Mouse (Mus musculus): ENCODE data around the gene Foxa2.

The Foxa2 gene

DNA sequence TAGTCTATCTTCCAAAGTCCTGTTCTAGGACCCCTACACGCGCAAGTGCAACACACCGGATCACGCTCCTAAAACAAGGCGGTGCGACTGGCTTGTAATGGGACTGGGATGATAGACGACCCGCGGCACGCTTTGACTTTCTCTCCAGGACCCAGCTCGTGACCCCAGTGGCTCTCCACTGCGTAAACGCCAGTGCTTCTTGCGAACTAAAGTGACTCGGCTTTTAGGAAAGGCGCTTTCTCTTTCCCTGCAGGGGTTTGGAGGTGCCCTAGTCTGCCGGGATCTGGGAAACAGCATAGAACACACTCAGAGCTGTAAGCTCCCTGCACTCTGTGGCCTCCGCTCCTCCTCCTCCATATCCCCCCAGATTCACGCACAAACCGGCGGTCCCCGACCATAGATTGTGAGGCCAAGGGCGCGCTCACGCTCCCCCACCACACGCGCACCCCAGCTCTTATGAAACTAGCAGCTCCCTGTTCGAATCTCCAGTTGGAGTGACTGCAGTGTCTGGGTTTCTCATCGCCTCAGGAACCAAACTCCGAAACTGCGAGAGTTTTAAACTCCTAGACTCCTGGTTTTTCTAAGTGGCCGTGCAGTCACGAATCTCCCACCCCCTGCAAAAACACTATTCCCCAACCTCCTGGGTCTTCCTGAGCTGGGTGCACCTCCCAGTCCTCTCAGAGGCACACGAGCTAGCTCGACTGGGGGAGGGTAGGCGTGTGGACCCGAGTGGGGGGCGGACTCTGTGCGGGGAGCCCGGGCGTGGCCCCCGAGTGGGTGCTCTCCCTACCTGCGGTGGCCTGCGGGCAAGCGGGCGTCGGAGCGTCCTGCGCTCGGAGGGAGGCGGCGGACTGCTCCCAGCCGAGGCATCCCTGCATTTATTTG, 7.2 kb downstream of the Foxa2 start:
- no peak for DNase-seq (ENCODE audit: extremely low spot score, low spot score)

DNA sequence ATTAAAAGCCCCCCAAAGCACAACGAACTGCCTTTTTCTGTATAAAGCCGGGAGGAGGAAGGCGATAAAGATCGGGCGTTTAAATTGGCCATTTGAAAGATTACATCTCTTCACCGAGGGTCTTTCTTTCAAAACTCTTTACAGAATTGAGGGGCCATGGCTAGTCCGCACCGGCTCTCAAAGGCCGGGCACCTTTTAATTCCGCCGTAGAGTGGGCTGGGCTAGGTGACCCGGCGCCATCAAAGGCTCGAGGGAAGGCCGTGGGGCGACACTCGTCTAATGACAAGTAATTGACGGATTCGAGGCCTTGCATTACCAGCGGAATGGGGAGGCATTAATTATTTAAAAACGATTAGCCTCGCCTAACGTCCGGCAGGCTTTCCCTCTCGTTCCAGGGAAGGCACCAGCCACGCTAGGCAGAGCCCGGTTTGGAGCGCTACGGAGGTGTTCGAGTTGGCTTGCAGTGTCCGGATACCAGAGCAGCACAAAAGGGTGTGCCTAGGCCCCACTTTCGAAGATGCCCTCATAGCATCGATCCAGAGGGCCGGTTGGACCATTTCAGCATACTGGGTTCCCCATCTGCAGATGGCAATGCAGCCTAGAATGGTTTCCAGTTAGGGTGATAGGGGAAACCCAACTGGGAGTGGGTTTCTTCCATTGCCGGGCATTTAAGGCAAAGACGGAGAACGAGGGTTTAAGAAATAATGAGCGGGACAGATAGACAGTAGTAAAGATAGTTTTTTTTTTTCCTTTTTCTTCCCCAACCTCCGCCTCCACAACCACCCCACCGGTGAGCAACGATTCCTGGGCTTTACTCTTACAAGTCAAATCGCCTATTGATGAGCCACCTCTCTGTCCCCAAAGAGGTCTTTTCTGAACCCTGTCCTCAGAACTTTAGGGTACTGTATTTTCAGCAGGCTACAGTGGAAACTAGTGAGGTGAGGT, 8.1 kb downstream of the Foxa2 start:
- DNase-seq (ENCODE audit: extremely low spot score, low spot score): peak; percentile 77

DNA sequence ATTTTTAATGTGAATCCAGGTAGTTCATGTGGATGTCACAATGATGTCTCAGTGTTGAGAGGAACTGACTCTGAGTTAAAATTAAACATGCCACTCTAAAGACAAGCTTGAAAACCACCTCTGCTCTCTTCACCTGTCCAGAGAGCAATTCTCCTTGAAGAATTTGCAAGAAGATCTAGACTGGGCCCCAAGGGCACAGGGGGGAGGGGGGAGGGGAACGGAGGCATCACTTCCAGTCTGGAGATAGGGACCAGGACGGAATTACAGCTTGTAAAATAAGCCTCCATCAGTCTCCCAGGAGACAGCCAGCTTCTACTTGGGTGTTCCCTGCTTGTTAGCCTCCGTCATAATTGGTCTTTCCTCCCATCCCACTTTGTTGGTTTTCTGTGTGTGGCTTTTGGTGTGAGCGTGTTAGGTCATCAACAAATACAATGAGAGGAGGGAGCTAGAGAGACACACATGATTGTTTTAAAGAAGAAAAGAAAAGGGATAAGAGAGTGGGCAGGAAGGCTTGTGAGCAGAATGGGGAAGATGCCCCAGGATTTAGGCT, 10.1 kb downstream of the Foxa2 start:
- DNase-seq (ENCODE audit: extremely low spot score, low spot score): peak; percentile 30

DNA sequence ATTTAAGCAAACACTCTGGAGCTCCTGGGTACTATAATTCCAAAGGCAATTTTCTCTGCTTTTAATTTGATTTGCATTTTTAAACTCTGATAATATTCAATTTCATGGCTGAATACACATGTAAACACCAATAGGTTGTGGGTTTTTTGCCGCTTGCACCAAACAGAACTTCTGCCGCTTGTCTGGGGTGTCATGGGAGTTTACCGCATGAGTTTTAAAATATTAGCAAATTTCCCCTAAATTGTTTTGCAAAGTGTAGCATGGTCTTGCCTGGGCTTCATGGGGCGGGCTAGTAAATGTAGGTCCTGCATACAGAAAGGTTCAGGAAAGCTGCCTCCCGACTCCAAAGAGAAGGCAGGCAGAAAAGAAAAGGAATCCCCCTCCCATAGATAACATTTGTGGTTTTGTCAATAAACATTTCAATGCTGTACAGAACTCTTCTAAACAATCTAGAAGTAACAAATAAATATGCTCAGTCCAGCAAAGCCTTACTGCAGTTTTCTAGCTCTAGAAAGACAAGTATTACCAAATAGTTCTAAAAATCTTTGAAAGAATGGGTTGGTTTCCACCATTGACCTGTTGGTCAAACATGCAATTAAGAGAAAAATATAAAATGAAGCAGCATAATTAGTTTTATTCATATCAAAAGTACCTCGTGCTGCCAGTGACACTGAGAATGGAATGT, 15.6 kb downstream of the Foxa2 start:
- peak; percentile 17 for DNase-seq (ENCODE audit: extremely low spot score, low spot score)

DNA sequence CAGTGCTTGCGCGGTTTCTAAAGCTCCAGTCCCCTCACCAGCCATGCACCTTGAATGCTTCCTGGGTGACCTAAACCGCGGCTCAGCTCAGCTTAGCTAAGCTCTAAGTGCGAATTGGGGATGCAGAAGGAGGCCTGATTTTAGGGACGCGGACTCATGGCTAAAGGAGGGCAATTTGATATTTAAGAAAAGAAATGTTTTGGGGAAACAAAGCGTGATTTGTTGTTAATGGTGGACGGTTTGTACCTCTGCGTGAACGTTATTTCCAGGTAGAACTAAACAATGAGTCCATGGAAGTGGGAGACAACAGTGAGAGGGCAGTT, 16.2 kb downstream of the Foxa2 start:
- DNase-seq (ENCODE audit: extremely low spot score, low spot score): no peak

DNA sequence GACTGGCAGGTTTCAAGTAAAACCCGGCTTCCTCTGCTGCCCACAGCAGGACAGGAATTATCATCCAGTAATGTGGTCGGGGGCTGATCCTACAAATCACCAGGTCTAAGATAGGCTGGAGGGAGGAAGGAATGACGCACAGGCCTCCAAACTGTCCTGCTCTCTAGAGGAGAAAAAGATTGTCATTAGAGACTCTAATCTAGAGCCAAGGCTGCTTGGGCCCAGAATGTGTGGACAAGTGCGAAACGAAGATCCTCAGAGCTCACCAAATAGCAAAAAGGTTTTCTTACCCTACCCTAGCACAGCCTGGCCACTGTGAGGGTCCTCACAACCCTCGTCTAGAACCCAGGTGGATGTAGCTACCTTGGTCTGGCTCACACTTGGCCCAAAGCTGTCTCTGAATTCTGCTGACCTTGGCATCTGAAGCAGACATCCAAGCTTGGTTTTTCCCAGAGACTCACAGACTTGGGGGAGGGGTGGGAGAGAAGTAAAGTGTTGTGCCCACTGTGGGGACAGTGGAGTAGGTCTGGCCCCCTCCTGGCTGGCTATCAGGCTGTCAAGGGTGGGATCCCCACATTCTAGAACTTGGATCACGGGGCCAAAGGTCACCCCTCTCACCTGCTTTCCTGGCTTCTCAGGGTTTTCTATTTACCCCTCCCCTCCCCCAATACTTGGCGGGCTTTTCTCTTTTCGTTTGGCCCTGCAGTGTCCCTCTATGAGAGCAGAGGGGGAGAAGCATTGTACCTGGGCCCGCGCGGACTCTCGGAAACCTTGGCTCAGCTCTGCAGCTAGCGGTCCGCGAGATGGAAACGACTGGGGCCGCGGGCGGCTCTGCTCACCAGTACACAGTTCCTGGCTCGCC, 16.8 kb downstream of the Foxa2 start:
- DNase-seq (ENCODE audit: extremely low spot score, low spot score): peak; percentile 63

DNA sequence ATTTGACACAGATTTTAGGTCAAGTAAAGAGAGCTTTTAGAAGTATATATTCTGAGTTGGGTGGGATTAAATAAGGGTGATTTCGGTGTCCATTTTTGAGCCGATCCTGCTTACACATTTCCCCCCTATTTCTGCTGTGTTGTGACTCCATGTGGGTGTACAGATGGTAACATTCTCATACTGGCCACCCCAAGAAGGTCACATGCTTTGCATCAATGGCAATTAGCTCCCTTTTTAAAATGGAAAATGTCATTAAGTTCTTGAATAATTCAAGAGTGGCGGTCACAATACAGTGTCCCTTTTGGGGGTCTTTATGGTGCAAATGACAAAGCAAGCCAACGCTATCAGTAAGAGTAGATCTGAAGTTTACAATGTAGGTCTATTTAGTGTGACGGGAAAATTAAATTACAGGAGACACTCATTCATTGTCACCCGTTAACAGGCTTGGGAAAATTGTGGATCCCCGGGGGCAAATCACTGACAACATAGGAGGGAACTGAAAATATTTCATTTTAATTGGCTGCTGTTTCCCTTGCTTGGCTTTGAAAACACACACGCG, 17.6 kb downstream of the Foxa2 start:
- DNase-seq (ENCODE audit: extremely low spot score, low spot score): no peak

DNA sequence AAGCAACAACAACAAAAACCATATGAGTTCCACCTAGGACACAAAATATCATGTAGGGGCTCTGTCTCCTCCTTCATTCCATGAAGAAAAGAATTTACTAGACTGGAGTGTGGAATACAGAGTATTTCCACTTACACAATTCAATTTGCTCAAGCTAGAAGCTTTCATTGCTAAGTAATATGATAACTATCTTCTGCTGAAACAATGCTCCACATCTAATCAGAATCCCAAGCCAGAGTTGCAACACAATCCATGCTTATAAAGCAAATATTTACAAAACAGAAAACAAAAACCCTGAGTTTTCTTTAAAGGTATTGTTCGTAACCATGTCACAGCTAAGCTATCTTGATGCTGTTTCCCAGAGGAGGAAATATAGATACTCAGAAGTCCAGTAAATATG, 20.4 kb downstream of the Foxa2 start:
- DNase-seq (ENCODE audit: extremely low spot score, low spot score): no peak

DNA sequence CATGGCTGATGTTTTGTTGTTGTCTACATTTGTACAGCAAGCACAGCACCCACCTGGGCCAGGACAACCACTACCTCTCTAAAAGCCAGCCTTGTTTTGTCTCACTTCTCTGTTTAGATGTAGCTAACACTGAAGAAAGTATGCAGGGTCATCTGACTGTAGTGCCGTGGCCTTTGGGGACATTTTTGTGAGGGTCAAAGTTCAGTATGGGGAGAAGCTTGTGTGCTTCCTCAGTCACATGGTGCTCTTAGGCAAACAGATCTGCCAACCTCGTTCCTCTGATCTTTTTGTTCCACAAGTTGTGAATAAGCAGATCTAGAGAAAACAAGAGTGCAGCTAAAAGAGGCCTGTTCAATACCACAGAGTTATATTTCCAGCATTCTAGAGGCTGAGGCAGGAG, 21.3 kb downstream of the Foxa2 start:
- DNase-seq (ENCODE audit: extremely low spot score, low spot score): no peak

DNA sequence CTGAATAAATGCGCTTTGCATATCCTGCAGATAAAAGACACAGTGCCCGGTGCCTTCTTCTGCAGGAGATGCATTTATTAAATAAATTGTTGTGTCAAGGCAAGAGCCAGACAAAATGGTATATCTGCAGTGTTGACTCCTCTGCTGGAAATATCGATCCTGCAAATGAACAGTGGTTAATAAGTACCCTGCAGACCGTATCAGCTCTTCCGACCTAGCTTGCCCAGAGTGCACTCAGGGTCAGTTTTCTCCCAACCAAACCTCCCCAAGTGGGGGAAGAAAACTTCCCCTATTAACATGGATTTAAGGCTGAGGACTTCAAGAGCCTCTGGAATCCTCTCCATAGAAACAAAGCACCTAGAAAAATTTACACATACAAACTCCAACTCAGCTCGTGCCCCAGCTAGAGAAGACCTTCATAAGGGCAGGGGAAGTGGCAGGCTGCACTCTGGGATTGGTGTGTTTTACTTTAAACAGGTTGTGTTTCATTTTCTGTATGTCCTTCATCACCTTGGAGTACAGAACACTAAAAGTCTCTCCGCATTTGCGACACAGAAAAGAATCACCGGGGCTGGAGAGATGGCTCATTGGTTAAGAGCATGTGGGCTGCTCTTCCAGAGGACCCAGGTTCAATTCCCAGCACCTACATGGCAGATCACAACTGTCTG, 22.4 kb downstream of the Foxa2 start:
- DNase-seq (ENCODE audit: extremely low spot score, low spot score): no peak

DNA sequence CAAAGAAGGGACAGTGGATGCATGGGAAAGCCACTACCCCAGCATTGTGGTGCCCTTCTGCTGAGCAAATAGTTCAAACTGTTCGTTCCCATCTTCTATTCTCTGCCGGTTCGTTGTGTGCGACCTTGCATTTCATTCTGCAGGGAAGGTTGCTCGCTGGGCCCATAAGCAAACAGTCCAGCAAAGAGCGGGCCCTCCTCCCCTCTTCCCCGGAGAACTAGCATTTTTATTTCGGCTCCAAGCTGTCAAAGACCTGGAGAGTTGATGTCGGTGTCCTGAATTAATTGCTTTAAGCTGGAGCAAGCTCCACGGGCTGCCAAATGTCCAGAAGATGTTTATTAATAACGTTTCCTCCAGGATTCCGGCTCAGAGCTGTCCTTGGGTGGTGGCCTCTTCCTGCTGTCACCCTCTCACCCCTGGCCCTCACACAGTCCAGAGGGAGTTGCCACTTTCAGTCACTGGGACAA, 23.4 kb downstream of the Foxa2 start:
- peak; percentile 45 for DNase-seq (ENCODE audit: extremely low spot score, low spot score)

DNA sequence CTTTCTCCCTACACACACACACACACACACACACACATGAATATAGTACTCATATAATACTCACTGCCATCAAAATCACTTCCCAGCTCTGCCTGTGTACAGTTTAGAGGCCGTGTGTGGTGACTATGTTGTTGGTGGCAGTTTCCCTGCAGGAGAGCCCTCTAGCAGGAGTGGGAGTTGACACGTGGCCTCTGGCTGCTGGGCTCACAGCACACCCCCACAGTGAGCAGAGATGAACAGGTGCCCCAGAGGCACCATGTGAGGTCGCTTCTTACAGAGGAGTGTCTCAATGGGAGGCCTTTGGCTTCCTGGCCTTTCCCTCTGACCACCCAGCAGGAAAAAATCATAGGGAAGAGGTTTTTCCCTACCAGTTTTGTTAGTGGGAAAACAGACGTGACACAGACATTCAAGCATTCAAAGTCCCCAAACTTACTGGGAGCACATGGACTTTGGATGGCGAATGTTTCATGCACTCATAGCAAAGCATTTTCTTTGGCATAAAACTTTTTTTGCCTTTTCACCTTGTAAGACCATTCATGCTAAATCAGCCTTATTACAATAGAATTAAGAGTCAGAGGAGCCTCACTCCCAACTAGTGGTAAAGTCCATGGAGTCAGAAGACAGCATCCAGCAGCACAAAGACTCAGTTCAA, 24.7 kb downstream of the Foxa2 start:
- DNase-seq (ENCODE audit: extremely low spot score, low spot score): peak; percentile 23

DNA sequence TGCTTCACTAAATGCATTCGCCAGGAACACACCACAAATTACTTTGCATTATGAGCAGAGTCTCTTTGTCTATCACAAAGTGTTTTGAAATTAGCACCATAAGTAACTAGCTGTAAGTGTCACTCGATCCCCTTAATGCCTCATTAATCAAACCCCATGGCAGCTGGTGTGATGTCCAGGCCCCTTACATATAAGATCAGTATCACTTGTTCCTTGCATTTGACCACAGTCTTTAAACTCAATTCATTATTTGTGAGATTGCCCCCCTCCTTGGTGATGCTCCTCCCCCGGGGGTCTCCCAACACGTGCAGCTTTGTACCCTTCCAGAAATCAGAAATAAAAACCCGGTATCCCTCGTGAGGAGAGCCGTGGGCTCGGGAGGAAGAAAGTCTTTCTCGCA, 25.8 kb downstream of the Foxa2 start:
- DNase-seq (ENCODE audit: extremely low spot score, low spot score): no peak

DNA sequence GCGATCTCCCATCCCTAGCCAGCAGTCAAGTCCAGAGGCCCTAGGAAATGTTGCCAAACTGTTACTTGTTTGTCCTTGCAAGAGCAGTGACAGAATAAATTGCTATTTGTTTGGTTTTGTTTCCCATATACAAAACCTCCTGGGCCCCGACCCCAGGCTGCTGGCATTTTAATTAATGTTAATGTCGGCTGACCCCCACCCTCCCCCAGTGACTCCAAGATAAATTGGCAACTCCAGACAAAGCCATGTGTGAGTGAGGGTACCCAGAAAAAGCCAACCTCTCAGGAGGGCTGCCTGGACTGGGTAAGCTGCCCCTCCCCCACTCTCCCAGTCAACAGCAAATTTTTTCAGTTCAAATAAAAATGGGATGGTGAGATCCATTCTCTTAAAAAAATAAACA, 26.6 kb downstream of the Foxa2 start:
- DNase-seq (ENCODE audit: extremely low spot score, low spot score): no peak

DNA sequence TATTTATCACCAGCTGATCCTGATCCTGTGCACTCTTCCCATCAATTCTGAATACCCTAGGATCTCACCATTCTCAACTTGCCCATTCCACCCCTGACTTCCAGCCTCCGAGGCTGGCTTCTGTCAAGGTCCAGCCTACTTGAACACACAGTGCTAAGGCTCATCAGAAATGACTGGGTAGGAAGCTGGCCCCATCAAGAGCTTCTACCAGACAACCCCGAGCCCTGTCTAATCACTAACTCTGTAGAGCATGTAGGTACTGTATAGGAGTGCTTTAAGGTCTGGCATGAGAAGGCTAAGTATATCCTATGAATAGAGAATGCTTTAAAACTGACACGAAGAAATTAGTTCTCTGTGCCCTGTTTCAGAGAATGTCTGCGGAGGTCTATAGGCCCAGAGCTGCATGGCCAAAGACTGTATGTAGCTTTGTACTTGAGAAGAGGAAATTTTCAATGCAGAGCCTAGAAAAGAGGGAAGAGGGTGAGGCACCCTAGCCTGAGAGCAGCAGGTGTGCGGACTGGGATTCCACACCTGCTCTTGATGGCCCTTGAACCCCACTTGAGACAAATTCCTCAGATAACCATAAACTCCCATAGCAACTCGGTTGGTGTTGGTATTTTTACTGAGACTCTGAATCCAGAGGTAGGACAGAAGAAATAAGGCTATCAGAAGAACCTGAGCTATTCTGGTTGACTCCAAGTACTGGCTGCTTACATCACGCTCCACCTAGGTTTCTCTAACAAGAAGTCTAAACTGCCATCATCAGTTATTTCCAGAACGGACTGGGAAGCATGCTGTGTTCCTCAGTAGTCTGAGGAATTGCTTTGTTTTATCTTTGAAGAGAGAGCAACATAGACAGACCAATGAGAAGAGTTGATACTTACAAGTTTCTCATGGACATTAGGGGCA, 28.7 kb downstream of the Foxa2 start:
- no peak for DNase-seq (ENCODE audit: extremely low spot score, low spot score)

DNA sequence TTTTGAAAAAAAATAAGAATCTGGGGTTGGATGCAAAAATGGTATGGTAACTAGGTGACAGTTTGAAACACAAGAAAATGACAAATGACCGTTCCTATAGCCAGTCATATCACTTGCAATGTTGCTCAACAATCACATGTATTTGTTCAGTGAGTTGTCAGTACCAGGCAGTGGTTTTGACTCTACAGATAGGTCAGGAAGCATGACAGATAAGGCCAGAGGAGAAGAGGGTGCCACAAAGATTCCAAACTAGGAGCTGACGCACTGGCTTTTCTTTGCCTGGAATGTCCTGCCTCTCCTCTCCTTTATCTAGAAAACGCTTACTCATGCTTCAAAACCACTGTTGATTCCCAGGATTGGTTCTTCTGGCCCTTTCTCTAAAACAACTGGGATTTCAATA, 33.4 kb downstream of the Foxa2 start:
- DNase-seq (ENCODE audit: extremely low spot score, low spot score): no peak

DNA sequence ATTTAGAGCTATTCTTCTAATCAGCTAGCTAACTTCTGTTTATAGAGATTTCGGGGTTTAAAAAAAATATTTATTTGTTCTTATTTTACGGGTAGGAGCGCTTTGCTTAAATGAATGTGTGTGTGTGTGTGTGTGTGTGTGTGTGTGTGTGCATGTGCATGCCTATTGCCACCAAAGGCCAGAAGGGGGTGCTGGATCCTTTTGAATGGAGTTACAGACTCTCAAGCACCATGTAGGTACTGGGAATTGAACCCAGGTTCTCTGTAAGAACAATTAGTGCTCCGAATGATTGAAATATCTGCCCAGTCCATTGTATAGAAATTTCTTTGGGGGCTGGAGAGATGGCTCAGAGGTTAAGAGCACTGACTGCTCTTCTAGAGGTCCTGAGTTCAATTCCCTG, 37.7 kb downstream of the Foxa2 start:
- no peak for DNase-seq (ENCODE audit: extremely low spot score, low spot score)
